Comparison of ENCODE assay signal across 11 mouse cellular contexts in the genomic region with DNA sequence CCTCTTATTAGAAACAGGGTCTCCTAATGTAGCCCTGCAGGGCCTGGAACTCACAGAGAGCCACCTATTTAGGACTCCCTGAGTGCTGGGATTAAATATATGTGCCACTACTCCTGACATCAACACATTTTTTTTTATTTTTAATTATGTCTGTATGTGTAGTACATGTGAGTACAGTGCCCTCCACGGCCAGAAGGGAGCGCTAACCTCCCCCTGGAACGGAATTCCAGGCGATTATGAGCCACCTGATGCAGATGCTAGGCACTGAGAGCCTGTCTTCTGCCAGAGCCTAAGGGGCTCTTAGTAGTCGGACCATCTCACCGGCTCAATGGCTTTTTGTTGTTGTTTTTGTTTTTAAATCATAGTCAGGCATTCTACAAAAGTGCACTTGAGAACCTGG. TPM values are rescaled to one million over a fixed set of nuclear protein-coding genes. Genes with fewer than 3 reads are reported as not detected.
DNase-seq lines count a peak whose midpoint lies in the region; ATAC-seq and TF ChIP-seq lines count a peak whose summit lies in the region.
"Had no signal": no experiment of that assay in that cellular context is flagged by ENCODE, and none has a peak within 500 bp of the region (broad histone marks: within the 10 kb centered on the region; RNA-seq: fewer than 3 reads in every experiment).

No protein-coding gene starts in this region.

- H3K9me3 ChIP-seq in kidney, embryonic 16.5 days (ENCODE audit: low read length) = no peaks in the 10 kb centered on the region
- H3K9me3 ChIP-seq in E14TG2a.4 (ENCODE audit: low read length) = no peaks in the 10 kb centered on the region
- no peaks in the 10 kb centered on the region for H3K9me3 ChIP-seq in neural tube, embryonic 15.5 days (replicated peaks)
- H3K9me3 ChIP-seq in forebrain, embryonic 13.5 days (replicated peaks) = no peaks in the 10 kb centered on the region
- H3K9me3 ChIP-seq: megakaryocyte, embryonic 14.5 days had no signal

- 42% methylated on average over 6 of the region's 6 CpGs for WGBS in kidney, adult 2 months
- WGBS in kidney, embryonic 16.5 days = 41% methylated on average over 6 of the region's 6 CpGs
- 43% methylated on average over 6 of the region's 6 CpGs for WGBS in neural tube, embryonic 15.5 days
- WGBS in forebrain, embryonic 13.5 days = 45% methylated on average over 6 of the region's 6 CpGs

- H3K4me1 ChIP-seq in kidney, adult 2 months (ENCODE audit: control insufficient read depth, insufficient read depth, low read length) = peaks cover 7% of the 10 kb centered on the region; the same call in 1 of the 2 replicates
- H3K4me1 ChIP-seq in kidney, embryonic 16.5 days (ENCODE audit: insufficient read depth, low read length) = 0 out of 2 replicates have a peak, but pooled peaks cover 4% of the 10 kb centered on the region
- H3K4me1 ChIP-seq in E14TG2a.4 (replicated peaks; ENCODE audit: low read depth, low read length) = peaks cover 43% of the 10 kb centered on the region
- no peaks in the 10 kb centered on the region for H3K4me1 ChIP-seq in neural tube, embryonic 15.5 days
- no peaks in the 10 kb centered on the region for H3K4me1 ChIP-seq in forebrain, embryonic 13.5 days

- no peak overlapping the region for H3K4me2 ChIP-seq in kidney, embryonic 16.5 days (replicated peaks; ENCODE audit: low read depth, low read length)
- no peak overlapping the region for H3K4me2 ChIP-seq in neural tube, embryonic 15.5 days
- H3K4me2 ChIP-seq in forebrain, embryonic 13.5 days = no peak overlapping the region

- TF ChIP-seq POLR2A in kidney, adult 2 months (IDR thresholded peaks at IDR 0.05; ENCODE audit: low read depth, low read length) = no peak

- peak; percentile 55 for DNase-seq in kidney, adult 2 months
- DNase-seq in R1 (ENCODE audit: low read depth, low spot score) = peak; percentile 89
- DNase-seq in lung, adult 18-20 months = peak; percentile 32 to 58

- ATAC-seq in kidney, embryonic 16.5 days (ENCODE audit: low FRiP score, low TSS enrichment) = no peak
- no peak for ATAC-seq in neural tube, embryonic 15.5 days (ENCODE audit: low FRiP score)
- ATAC-seq in forebrain, embryonic 13.5 days = no peak
- ATAC-seq in granulocyte monocyte progenitor cell, adult 5-6 weeks (replicated peaks; ENCODE audit: poor library complexity, severe bottlenecking) = no peak; the same call in 1 of the 2 replicates
- ATAC-seq: forebrain, embryonic 16.5 days had no signal

- H3K4me3 ChIP-seq in kidney, adult 2 months (ENCODE audit: insufficient read depth, low read depth, low read length) = no peak overlapping the region
- H3K4me3 ChIP-seq in kidney, embryonic 16.5 days (ENCODE audit: low read length) = no peak overlapping the region
- H3K4me3 ChIP-seq in E14TG2a.4 (replicated peaks; ENCODE audit: low read length) = no peak overlapping the region
- no peak overlapping the region for H3K4me3 ChIP-seq in neural tube, embryonic 15.5 days (replicated peaks)
- no peak overlapping the region for H3K4me3 ChIP-seq in forebrain, embryonic 13.5 days
- H3K4me3 ChIP-seq: megakaryocyte, embryonic 14.5 days had no signal

- H3K27ac ChIP-seq in kidney, adult 2 months (ENCODE audit: insufficient read depth, low read depth, low read length) = no peak overlapping the region
- no peak overlapping the region for H3K27ac ChIP-seq in kidney, embryonic 16.5 days (ENCODE audit: low read length)
- H3K27ac ChIP-seq in neural tube, embryonic 15.5 days (replicated peaks) = no peak overlapping the region
- no peak overlapping the region for H3K27ac ChIP-seq in forebrain, embryonic 13.5 days

- H3K9ac ChIP-seq in kidney, embryonic 16.5 days (replicated peaks; ENCODE audit: low read length) = no peak overlapping the region
- H3K9ac ChIP-seq in neural tube, embryonic 15.5 days (replicated peaks) = no peak overlapping the region
- no peak overlapping the region for H3K9ac ChIP-seq in forebrain, embryonic 13.5 days

- H3K27me3 ChIP-seq in kidney, adult 2 months (replicated peaks; ENCODE audit: control insufficient read depth, insufficient read depth, low read length) = no peaks in the 10 kb centered on the region
- 0 out of 2 replicates have a peak, but pooled peaks cover 6% of the 10 kb centered on the region for H3K27me3 ChIP-seq in kidney, embryonic 16.5 days (ENCODE audit: insufficient read depth, low read length)
- peaks cover 21% of the 10 kb centered on the region for H3K27me3 ChIP-seq in E14TG2a.4 (ENCODE audit: insufficient read depth, low read length)
- H3K27me3 ChIP-seq in neural tube, embryonic 15.5 days (replicated peaks) = peaks cover 7% of the 10 kb centered on the region
- H3K27me3 ChIP-seq in forebrain, embryonic 13.5 days = peaks cover 15% of the 10 kb centered on the region

- peaks cover 2% of the 10 kb centered on the region; the same call in 1 of the 2 replicates for H3K36me3 ChIP-seq in kidney, adult 2 months (ENCODE audit: control insufficient read depth, insufficient read depth, low read length)
- peaks cover 16% of the 10 kb centered on the region; the same call in 1 of the 2 replicates for H3K36me3 ChIP-seq in kidney, embryonic 16.5 days (ENCODE audit: insufficient read depth, low read length)
- H3K36me3 ChIP-seq in E14TG2a.4 (ENCODE audit: insufficient read depth, low read length) = peaks cover 12% of the 10 kb centered on the region
- H3K36me3 ChIP-seq in neural tube, embryonic 15.5 days = 0 out of 2 replicates have a peak, but pooled peaks cover 12% of the 10 kb centered on the region
- H3K36me3 ChIP-seq in forebrain, embryonic 13.5 days (ENCODE audit: poor library complexity, severe bottlenecking) = peaks cover 22% of the 10 kb centered on the region

- peak; percentile 51 for TF ChIP-seq CTCF in kidney, adult 2 months (conservative IDR thresholded peaks at IDR 0.05; ENCODE audit: insufficient read depth, insufficient read length, low read depth, low read length)
- TF ChIP-seq CTCF in E14TG2a.4 (conservative IDR thresholded peaks at IDR 0.05; ENCODE audit: low read length) = peak; percentile 81

RNA-seq across cellular contexts. Expression of a gene that starts 0.9 kb away (rescaled TPM):
- polyA plus RNA-seq in kidney, adult 2 months (2012; rRNA removed) = 54.3 and 59.7 TPM in 2 replicates
- polyA plus RNA-seq in kidney, embryonic 16.5 days (2015; fragmentation: Nextera tagmentation; extraction: Ambion mirVana) = 2.4 and 2.7 TPM in 2 replicates
- polyA plus RNA-seq in neural tube, embryonic 15.5 days (2015; fragmentation: Nextera tagmentation; extraction: Ambion mirVana) = 1.7 and 1.9 TPM in 2 replicates
- 0.52 and 0.58 TPM in 2 replicates for polyA plus RNA-seq in forebrain, embryonic 13.5 days (2015; fragmentation: Nextera tagmentation; extraction: Ambion mirVana)
- total RNA-seq in granulocyte monocyte progenitor cell, adult 5-6 weeks (2014; fragmentation: Nextera tagmentation) = 1.1 TPM in 1 of 2 replicates, not detected in the other
- total RNA-seq in granulocyte monocyte progenitor cell, adult 5-6 weeks (2017) = 1.0 TPM in 1 of 2 replicates, not detected in the other

RNA-seq across cellular contexts. Expression of a gene that starts 16.8 kb away (rescaled TPM):
- polyA plus RNA-seq in kidney, adult 2 months (2012; rRNA removed) = 68.2 and 84.1 TPM in 2 replicates
- 26.8 and 27.4 TPM in 2 replicates for polyA plus RNA-seq in kidney, embryonic 16.5 days (2015; fragmentation: Nextera tagmentation; extraction: Ambion mirVana)
- polyA plus RNA-seq in neural tube, embryonic 15.5 days (2015; fragmentation: Nextera tagmentation; extraction: Ambion mirVana) = 27.8 and 28.3 TPM in 2 replicates
- 18.9 and 21.3 TPM in 2 replicates for polyA plus RNA-seq in forebrain, embryonic 13.5 days (2015; fragmentation: Nextera tagmentation; extraction: Ambion mirVana)
- 9.7 and 22.9 TPM in 2 replicates for total RNA-seq in granulocyte monocyte progenitor cell, adult 5-6 weeks (2014; fragmentation: Nextera tagmentation)
- 11.3 and 13.2 TPM in 2 replicates for total RNA-seq in granulocyte monocyte progenitor cell, adult 5-6 weeks (2017)

RNA-seq across cellular contexts. Expression of a gene that starts 23.1 kb away (rescaled TPM):
- 37.2 and 38.9 TPM in 2 replicates for polyA plus RNA-seq in kidney, adult 2 months (2012; rRNA removed)
- polyA plus RNA-seq in kidney, embryonic 16.5 days (2015; fragmentation: Nextera tagmentation; extraction: Ambion mirVana) = 110 and 112 TPM in 2 replicates
- polyA plus RNA-seq in neural tube, embryonic 15.5 days (2015; fragmentation: Nextera tagmentation; extraction: Ambion mirVana) = 89.1 and 93.2 TPM in 2 replicates
- 85.4 and 103 TPM in 2 replicates for polyA plus RNA-seq in forebrain, embryonic 13.5 days (2015; fragmentation: Nextera tagmentation; extraction: Ambion mirVana)
- 48.7 and 49.3 TPM in 2 replicates for total RNA-seq in granulocyte monocyte progenitor cell, adult 5-6 weeks (2014; fragmentation: Nextera tagmentation)
- 45.9 and 57.1 TPM in 2 replicates for total RNA-seq in granulocyte monocyte progenitor cell, adult 5-6 weeks (2017)

RNA-seq across cellular contexts. Expression of a gene that starts 24.0 kb away (rescaled TPM):
- 48.3 and 51.4 TPM in 2 replicates for polyA plus RNA-seq in kidney, adult 2 months (2012; rRNA removed)
- polyA plus RNA-seq in kidney, embryonic 16.5 days (2015; fragmentation: Nextera tagmentation; extraction: Ambion mirVana) = 85.9 and 94.5 TPM in 2 replicates
- 72.2 and 76.1 TPM in 2 replicates for polyA plus RNA-seq in neural tube, embryonic 15.5 days (2015; fragmentation: Nextera tagmentation; extraction: Ambion mirVana)
- polyA plus RNA-seq in forebrain, embryonic 13.5 days (2015; fragmentation: Nextera tagmentation; extraction: Ambion mirVana) = 56.2 and 60.0 TPM in 2 replicates
- 68.6 and 80.8 TPM in 2 replicates for total RNA-seq in granulocyte monocyte progenitor cell, adult 5-6 weeks (2014; fragmentation: Nextera tagmentation)
- total RNA-seq in granulocyte monocyte progenitor cell, adult 5-6 weeks (2017) = 100 and 121 TPM in 2 replicates

RNA-seq across cellular contexts. Expression of a gene that starts 35.5 kb away (rescaled TPM):
- polyA plus RNA-seq in kidney, adult 2 months (2012; rRNA removed) = 0.06 TPM in 1 of 2 replicates, not detected in the other
- polyA plus RNA-seq in kidney, embryonic 16.5 days (2015; fragmentation: Nextera tagmentation; extraction: Ambion mirVana) = 0.22 and 0.29 TPM in 2 replicates
- polyA plus RNA-seq in neural tube, embryonic 15.5 days (2015; fragmentation: Nextera tagmentation; extraction: Ambion mirVana) = 0.19 and 43.5 TPM in 2 replicates
- polyA plus RNA-seq in forebrain, embryonic 13.5 days (2015; fragmentation: Nextera tagmentation; extraction: Ambion mirVana) = 0.21 and 0.45 TPM in 2 replicates
- total RNA-seq in granulocyte monocyte progenitor cell, adult 5-6 weeks (2014; fragmentation: Nextera tagmentation) = 1.3 TPM in 1 of 2 replicates, not detected in the other
- total RNA-seq in granulocyte monocyte progenitor cell, adult 5-6 weeks (2017) = not detected in 2 replicates
- total RNA-seq: adrenal gland, postnatal 36 days had no signal
- polyA plus RNA-seq: forebrain, embryonic 16.5 days had no signal

Comparison
In these comparisons a context has a peak if more than half of its experiments do, and no peak if none do; other contexts are left out.
1. RNA of a gene that starts 0.9 kb away (polyA plus RNA-seq): 54.3 to 59.7 TPM in kidney, adult 2 months; 2.4 to 2.7 TPM in kidney, embryonic 16.5 days, 1.7 to 1.9 TPM in neural tube, embryonic 15.5 days and 0.52 to 0.58 TPM in forebrain, embryonic 13.5 days; every median in the first group is over 10 times any median in the second.
2. Peak in every context shown above with its lines, with median percentiles within 50 percentile points of each other: DNase-seq.